Mouse (Mus musculus): ENCODE measurements around the gene Prkcb. TPM values are rescaled to one million over a fixed set of nuclear protein-coding genes. Genes with fewer than 3 reads are reported as not detected.

Gene Prkcb
- polyA plus RNA-seq, 1 experiment, result 17.8 TPM

DNA sequence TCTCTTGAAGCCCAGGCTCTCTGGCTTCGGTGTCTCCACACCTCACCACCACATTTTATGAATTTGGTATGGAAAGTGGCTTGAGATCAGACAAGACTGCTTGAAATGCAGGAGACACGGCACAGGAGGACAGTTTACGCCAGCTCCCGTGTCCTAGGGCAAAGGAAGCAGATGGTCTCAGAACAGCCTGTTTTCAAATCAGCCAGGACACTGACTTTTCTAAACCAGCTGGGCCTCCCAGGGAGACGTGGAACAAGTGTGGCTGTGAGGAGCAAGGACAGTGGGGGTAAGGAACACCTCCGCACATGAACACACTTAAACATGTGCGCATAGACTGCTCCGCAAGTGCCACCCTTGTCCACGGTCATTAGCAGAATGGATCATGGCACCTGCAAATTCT lies 204.4 kb downstream of the Prkcb start:
- Histone ChIP-seq H3K79me3 (ENCODE audit: low read depth) (no peaks in the 10 kb centered on the region), H3ac (ENCODE audit: control insufficient read depth, insufficient read length, low read depth) (no peak overlapping the region)
- no peak for TF ChIP-seq CEBPB (IDR thresholded peaks at IDR 0.05; ENCODE audit: low read depth)
- TF ChIP-seq MYOG (IDR thresholded peaks at IDR 0.05; ENCODE audit: control insufficient read depth, extremely low read depth, insufficient read length), result no peak
- no peak for TF ChIP-seq CTCF (IDR thresholded peaks at IDR 0.05; ENCODE audit: control insufficient read depth, insufficient read depth, insufficient read length)
- no peak for TF ChIP-seq USF1 (IDR thresholded peaks at IDR 0.05; ENCODE audit: low read depth)
- TF ChIP-seq MYOD1 (IDR thresholded peaks at IDR 0.05; ENCODE audit: control insufficient read depth, insufficient read length, low read depth), result no peak
- no peak for TF ChIP-seq MAX (IDR thresholded peaks at IDR 0.05)
- TF ChIP-seq FOSL1 (IDR thresholded peaks at IDR 0.05; ENCODE audit: insufficient read depth, low read length, poor library complexity, severe bottlenecking), result no peak

GRCm38 (mm10) chr7:122494088-122494487 lies 205.5 kb downstream of the Prkcb start:
- no peaks in the 10 kb centered on the region for H3K36me3 ChIP-seq (ENCODE audit: control insufficient read depth, insufficient read depth)
- no peaks in the 10 kb centered on the region for H3K27me3 ChIP-seq (ENCODE audit: control insufficient read depth, insufficient read depth, insufficient read length)
- H3K79me3 ChIP-seq (ENCODE audit: low read depth), result no peaks in the 10 kb centered on the region
- H3K79me2 ChIP-seq (ENCODE audit: control insufficient read depth, insufficient read depth), result no peaks in the 10 kb centered on the region
- no peak overlapping the region for H3K4me3 ChIP-seq (ENCODE audit: insufficient read depth, poor library complexity, severe bottlenecking)
- TF ChIP-seq USF1 (IDR thresholded peaks at IDR 0.05; ENCODE audit: low read depth), result no peak
- TF ChIP-seq CEBPB (IDR thresholded peaks at IDR 0.05; ENCODE audit: low read depth), result no peak
- TF ChIP-seq MYOG (IDR thresholded peaks at IDR 0.05; ENCODE audit: control insufficient read depth, extremely low read depth, insufficient read length), result no peak
- peak; percentile 27 for TF ChIP-seq CTCF (IDR thresholded peaks at IDR 0.05; ENCODE audit: control insufficient read depth, insufficient read depth, insufficient read length)
- no peak overlapping the region for H3ac ChIP-seq (ENCODE audit: control insufficient read depth, insufficient read length, low read depth)

More for the DNA sequence above, 204.4 kb downstream of the Prkcb start:
- Histone ChIP-seq H3K27me3 (ENCODE audit: control insufficient read depth, insufficient read depth, insufficient read length) (no peaks in the 10 kb centered on the region), H3K36me3 (ENCODE audit: control insufficient read depth, insufficient read depth) (no peaks in the 10 kb centered on the region), H3K79me2 (ENCODE audit: control insufficient read depth, insufficient read depth) (no peaks in the 10 kb centered on the region), H3K4me3 (ENCODE audit: insufficient read depth, poor library complexity, severe bottlenecking) (no peak overlapping the region)

DNA sequence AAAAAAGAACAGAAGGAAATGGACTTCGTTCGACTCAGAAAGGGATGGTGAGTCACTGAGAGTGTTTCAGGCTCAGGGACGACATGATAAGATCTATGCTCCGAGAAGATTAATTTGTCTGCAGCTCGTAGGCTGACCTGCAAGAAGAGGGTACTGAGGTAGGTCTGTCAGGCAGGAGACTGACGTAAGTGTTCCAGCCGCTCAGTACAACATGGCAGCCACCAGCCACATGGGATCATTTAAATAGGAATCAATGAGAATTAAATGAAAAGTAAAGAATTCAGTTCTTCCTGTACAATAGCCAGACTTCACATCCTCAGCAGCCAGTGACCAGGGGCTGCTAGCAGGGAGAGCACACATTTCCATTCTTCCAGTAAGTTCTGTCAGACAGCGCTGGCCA lies 209.0 kb downstream of the Prkcb start:
- Histone ChIP-seq H3K27me3 (ENCODE audit: control insufficient read depth, insufficient read depth, insufficient read length) (no peaks in the 10 kb centered on the region), H3ac (ENCODE audit: control insufficient read depth, insufficient read length, low read depth) (no peak overlapping the region), H3K79me3 (ENCODE audit: low read depth) (no peaks in the 10 kb centered on the region), H3K79me2 (ENCODE audit: control insufficient read depth, insufficient read depth) (no peaks in the 10 kb centered on the region), H3K36me3 (ENCODE audit: control insufficient read depth, insufficient read depth) (no peaks in the 10 kb centered on the region), H3K4me3 (ENCODE audit: insufficient read depth, poor library complexity, severe bottlenecking) (no peak overlapping the region)
- TF ChIP-seq CTCF (IDR thresholded peaks at IDR 0.05; ENCODE audit: control insufficient read depth, insufficient read depth, insufficient read length), result no peak
- no peak for TF ChIP-seq MYOD1 (IDR thresholded peaks at IDR 0.05; ENCODE audit: control insufficient read depth, insufficient read length, low read depth)
- no peak for TF ChIP-seq FOSL1 (IDR thresholded peaks at IDR 0.05; ENCODE audit: insufficient read depth, low read length, poor library complexity, severe bottlenecking)
- TF ChIP-seq USF1 (IDR thresholded peaks at IDR 0.05; ENCODE audit: low read depth), result no peak
- no peak for TF ChIP-seq MYOG (IDR thresholded peaks at IDR 0.05; ENCODE audit: control insufficient read depth, extremely low read depth, insufficient read length)
- TF ChIP-seq MAX (IDR thresholded peaks at IDR 0.05), result no peak
- no peak for TF ChIP-seq CEBPB (IDR thresholded peaks at IDR 0.05; ENCODE audit: low read depth)

DNA sequence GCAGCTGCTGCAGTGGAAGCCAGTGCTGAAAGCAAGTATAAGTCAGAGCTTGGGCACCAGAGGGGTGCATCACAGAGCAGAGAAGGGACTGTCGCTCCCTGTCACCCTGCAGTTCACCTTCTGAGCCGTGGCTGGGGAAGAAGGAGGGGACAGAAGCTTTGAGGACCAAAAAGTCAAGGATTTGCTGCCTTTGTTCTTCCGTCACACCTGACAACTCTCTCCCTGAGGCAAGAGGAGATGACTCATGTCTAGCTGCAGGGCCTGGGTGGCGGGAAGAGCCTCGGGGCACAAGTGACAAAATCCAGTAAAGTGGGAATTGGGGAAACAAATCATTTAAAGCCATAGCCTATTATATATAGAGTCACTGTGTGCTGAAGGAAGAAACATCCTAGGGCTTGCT lies 209.9 kb downstream of the Prkcb start:
- H3K79me3 ChIP-seq (ENCODE audit: low read depth), result no peaks in the 10 kb centered on the region
- TF ChIP-seq FOSL1 (IDR thresholded peaks at IDR 0.05; ENCODE audit: insufficient read depth, low read length, poor library complexity, severe bottlenecking), result no peak
- TF ChIP-seq MYOD1 (IDR thresholded peaks at IDR 0.05; ENCODE audit: control insufficient read depth, insufficient read length, low read depth), result no peak
- TF ChIP-seq USF1 (IDR thresholded peaks at IDR 0.05; ENCODE audit: low read depth), result no peak
- TF ChIP-seq CEBPB (IDR thresholded peaks at IDR 0.05; ENCODE audit: low read depth), result no peak
- no peak for TF ChIP-seq CTCF (IDR thresholded peaks at IDR 0.05; ENCODE audit: control insufficient read depth, insufficient read depth, insufficient read length)
- TF ChIP-seq MYOG (IDR thresholded peaks at IDR 0.05; ENCODE audit: control insufficient read depth, extremely low read depth, insufficient read length), result no peak
- TF ChIP-seq MAX (IDR thresholded peaks at IDR 0.05), result no peak
- H3K79me2 ChIP-seq (ENCODE audit: control insufficient read depth, insufficient read depth), result no peaks in the 10 kb centered on the region

GRCm38 (mm10) chr7:122499743-122500597 lies 211.4 kb downstream of the Prkcb start:
- no peaks in the 10 kb centered on the region for H3K79me3 ChIP-seq (ENCODE audit: low read depth)

More for the DNA sequence above, 209.9 kb downstream of the Prkcb start:
- Histone ChIP-seq H3K4me3 (ENCODE audit: insufficient read depth, poor library complexity, severe bottlenecking) (no peak overlapping the region), H3K27me3 (ENCODE audit: control insufficient read depth, insufficient read depth, insufficient read length) (no peaks in the 10 kb centered on the region), H3ac (ENCODE audit: control insufficient read depth, insufficient read length, low read depth) (no peak overlapping the region), H3K36me3 (ENCODE audit: control insufficient read depth, insufficient read depth) (no peaks in the 10 kb centered on the region)

More at GRCm38 (mm10) chr7:122499743-122500597, 211.4 kb downstream of the Prkcb start:
- Histone ChIP-seq H3K4me3 (ENCODE audit: insufficient read depth, poor library complexity, severe bottlenecking) (no peak overlapping the region), H3K36me3 (ENCODE audit: control insufficient read depth, insufficient read depth) (no peaks in the 10 kb centered on the region), H3K27me3 (ENCODE audit: control insufficient read depth, insufficient read depth, insufficient read length) (no peaks in the 10 kb centered on the region), H3K79me2 (ENCODE audit: control insufficient read depth, insufficient read depth) (no peaks in the 10 kb centered on the region), H3ac (ENCODE audit: control insufficient read depth, insufficient read length, low read depth) (no peak overlapping the region)
- no peak for TF ChIP-seq MYOD1 (IDR thresholded peaks at IDR 0.05; ENCODE audit: control insufficient read depth, insufficient read length, low read depth)
- TF ChIP-seq CTCF (IDR thresholded peaks at IDR 0.05; ENCODE audit: control insufficient read depth, insufficient read depth, insufficient read length), result no peak
- TF ChIP-seq MYOG (IDR thresholded peaks at IDR 0.05; ENCODE audit: control insufficient read depth, extremely low read depth, insufficient read length), result no peak
- no peak for TF ChIP-seq CEBPB (IDR thresholded peaks at IDR 0.05; ENCODE audit: low read depth)
- TF ChIP-seq MAX (IDR thresholded peaks at IDR 0.05), result no peak
- no peak for TF ChIP-seq USF1 (IDR thresholded peaks at IDR 0.05; ENCODE audit: low read depth)
- no peak for TF ChIP-seq FOSL1 (IDR thresholded peaks at IDR 0.05; ENCODE audit: insufficient read depth, low read length, poor library complexity, severe bottlenecking)
